Mouse (Mus musculus) hindbrain, postnatal 0 days (tissue): Measurements from ENCODE around the gene Prdm16. TPM values are rescaled to one million over a fixed set of nuclear protein-coding genes. Genes with fewer than 3 reads are reported as not detected.

ENCODE experiments used
- ATAC-seq: fragments of 200-750 bp; cut with Nextera tagmentation; 2 replicates; pipeline ENCODE4 v1.8.0; 2017; ENCODE audit warnings: mild to moderate bottlenecking, moderate TSS enrichment, moderate library complexity
- DNase-seq: peaks from one replicate; pipeline ENCODE4 v3.0.0-alpha.2; 2015; ENCODE audit warnings: low spot score
- H3K27ac ChIP-seq: fragments of 300-500 bp; sonication (generic); 2 replicates; pipeline ENCODE4 v1.5.1; 2014; ENCODE audit warnings: mild to moderate bottlenecking
- H3K27me3 ChIP-seq: fragments of 300-500 bp; sonication (generic); 2 replicates; pipeline ENCODE4 v1.6.1; 2014; ENCODE audit warnings: low read length, mixed read lengths; ENCODE audit not compliant: insufficient read depth
- H3K36me3 ChIP-seq: fragments of 300-500 bp; sonication (generic); 2 replicates; pipeline ENCODE4 v1.6.1; 2014; ENCODE audit warnings: low read length, mixed read lengths; ENCODE audit not compliant: insufficient read depth
- H3K4me1 ChIP-seq: fragments of 300-500 bp; sonication (generic); 2 replicates; pipeline ENCODE4 v1.6.1; 2014; ENCODE audit warnings: antibody characterized with exemption, low read length, mixed read lengths; ENCODE audit not compliant: insufficient read depth
- H3K4me2 ChIP-seq: fragments of 300-500 bp; sonication (generic); 2 replicates; pipeline ENCODE4 v1.6.1; 2014; ENCODE audit warnings: low read depth, mild to moderate bottlenecking, low read length, moderate library complexity, mixed read lengths
- H3K4me3 ChIP-seq: fragments of 300-500 bp; sonication (generic); 2 replicates; pipeline ENCODE4 v1.5.1; 2014; ENCODE audit warnings: low read length
- H3K9ac ChIP-seq: fragments of 300-500 bp; sonication (generic); replicated peaks from 2 replicates; pipeline ENCODE4 v1.6.1; 2014; ENCODE audit warnings: mild to moderate bottlenecking, low read length, moderate library complexity, mixed read lengths
- H3K9me3 ChIP-seq: fragments of 300-500 bp; sonication (generic); 2 replicates; pipeline ENCODE4 v1.6.1; 2016; ENCODE audit warnings: low read length, mixed read lengths
- CTCF ChIP-seq: IDR thresholded peaks from 2 replicates; pipeline ENCODE4 v1.5.1; 2016; ENCODE audit warnings: antibody characterized with exemption, control low read depth, low read depth
- WGBS: fragments of 180-500 bp; shearing (Covaris S2); extraction: QIAGEN DNeasy Blood & Tissue Kit; methylation state at CpG from one replicate; pipeline ENCODE4 v1.1.7; 2014; 5-methylcytosine and 5-hydroxymethylcytosine counted together
- polyA plus RNA-seq: library from polyadenylated mRNA; unstranded; fragments of >200 nt; fragmentation: Nextera tagmentation; extraction: Ambion mirVana; gene quantifications from 2 replicates; pipeline ENCODE4 v1.2.1, GENCODE M21; 2015
- total RNA-seq: library from RNA; depleted of rRNA; stranded (reverse); fragments of >200 nt; gene quantifications from 2 replicates; pipeline ENCODE4 v1.2.3, GENCODE M21; 2014

Prdm16 gene
- total and polyA plus RNA-seq, 2 experiments from 2014 or later, result 5.3 to 10.5 TPM

DNA sequence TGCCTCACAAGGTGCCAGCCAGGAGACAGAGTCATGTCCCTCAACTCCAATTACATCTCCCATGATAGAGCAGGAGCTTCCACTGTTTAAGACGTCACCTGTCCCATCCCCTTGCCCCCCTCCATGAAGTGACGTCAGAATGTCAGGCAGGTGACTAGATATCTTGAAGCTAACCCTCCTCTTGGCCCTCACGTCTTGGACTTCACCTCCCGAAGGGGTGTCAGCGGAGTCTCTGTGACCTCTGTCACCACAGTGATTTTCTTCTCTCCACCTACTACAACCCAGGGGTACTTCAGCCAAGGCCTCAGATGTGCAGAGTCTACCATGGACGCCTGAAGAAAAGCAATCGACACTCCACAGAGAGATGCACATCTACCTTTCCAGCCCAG is 32.2 kb downstream of the Prdm16 start:
- no peaks in the 10 kb centered on the region for H3K36me3 ChIP-seq
- H3K27me3 ChIP-seq, result peaks cover 4% of the 10 kb centered on the region; the same call in 1 of the 2 replicates
- no peak overlapping the region for H3K4me2 ChIP-seq
- no peak for TF ChIP-seq CTCF
- 64% methylated on average over 7 of the region's 7 CpGs for WGBS
- no peak overlapping the region for H3K27ac ChIP-seq
- no peak for DNase-seq
- H3K9ac ChIP-seq, result no peak overlapping the region
- H3K4me3 ChIP-seq, result no peak overlapping the region
- H3K4me1 ChIP-seq, result peaks cover 7% of the 10 kb centered on the region
- ATAC-seq, result no peak
- no peaks in the 10 kb centered on the region for H3K9me3 ChIP-seq

GRCm38 (mm10) chr4:154603663-154604441 is 32.8 kb downstream of the Prdm16 start:
- Histone ChIP-seq H3K4me2 (no peak overlapping the region), H3K4me1 (peaks cover 13% of the 10 kb centered on the region), H3K9me3 (no peaks in the 10 kb centered on the region), H3K36me3 (no peaks in the 10 kb centered on the region), H3K27me3 (peaks cover 4% of the 10 kb centered on the region; the same call in 1 of the 2 replicates), H3K27ac (no peak overlapping the region), H3K4me3 (no peak overlapping the region), H3K9ac (no peak overlapping the region; the same call in 1 of the 2 replicates)
- peak; percentile 41; the same call in 1 of the 2 replicates for ATAC-seq
- WGBS, result 26% methylated on average over 25 of the region's 25 CpGs
- no peak for TF ChIP-seq CTCF
- DNase-seq, result no peak

GRCm38 (mm10) chr4:154602409-154602808 is 34.3 kb downstream of the Prdm16 start:
- Histone ChIP-seq H3K4me3 (no peak overlapping the region), H3K36me3 (no peaks in the 10 kb centered on the region), H3K4me1 (peaks cover 19% of the 10 kb centered on the region), H3K27ac (no peak overlapping the region), H3K4me2 (no peak overlapping the region), H3K9me3 (no peaks in the 10 kb centered on the region), H3K27me3 (peaks cover 4% of the 10 kb centered on the region; the same call in 1 of the 2 replicates), H3K9ac (no peak overlapping the region)
- TF ChIP-seq CTCF, result no peak
- peak; percentile 61 for DNase-seq
- WGBS, result 48% methylated on average over 10 of the region's 10 CpGs
- ATAC-seq, result no peak

- Histone ChIP-seq H3K27ac (no peak overlapping the region), H3K27me3 (peaks cover 4% of the 10 kb centered on the region; the same call in 1 of the 2 replicates)
- WGBS, result 44% methylated on average over 3 of the region's 3 CpGs
These were observed 35.7 kb downstream of the Prdm16 start for GRCm38 (mm10) chr4:154601006-154601405.

GRCm38 (mm10) chr4:154599977-154600376 is 36.7 kb downstream of the Prdm16 start:
- H3K27ac ChIP-seq, result peak overlapping the region; percentile 62; the same call in 1 of the 2 replicates
- no peak overlapping the region for H3K4me3 ChIP-seq
- no peaks in the 10 kb centered on the region for H3K36me3 ChIP-seq
- H3K27me3 ChIP-seq, result peaks cover 4% of the 10 kb centered on the region; the same call in 1 of the 2 replicates
- ATAC-seq (peak; percentile 82), DNase-seq (peak; percentile 74)
- no peaks in the 10 kb centered on the region for H3K9me3 ChIP-seq
- no peak overlapping the region for H3K9ac ChIP-seq
- WGBS, result 20% methylated on average over 10 of the region's 10 CpGs
- H3K4me2 ChIP-seq, result no peak overlapping the region
- H3K4me1 ChIP-seq, result peaks cover 19% of the 10 kb centered on the region
- no peak for TF ChIP-seq CTCF

More at GRCm38 (mm10) chr4:154601006-154601405, 35.7 kb downstream of the Prdm16 start:
- Histone ChIP-seq H3K4me3 (no peak overlapping the region), H3K36me3 (no peaks in the 10 kb centered on the region), H3K9ac (no peak overlapping the region), H3K4me1 (peaks cover 19% of the 10 kb centered on the region), H3K9me3 (no peaks in the 10 kb centered on the region), H3K4me2 (no peak overlapping the region)
- ATAC-seq (no peak), DNase-seq (no peak)
- no peak for TF ChIP-seq CTCF

DNA sequence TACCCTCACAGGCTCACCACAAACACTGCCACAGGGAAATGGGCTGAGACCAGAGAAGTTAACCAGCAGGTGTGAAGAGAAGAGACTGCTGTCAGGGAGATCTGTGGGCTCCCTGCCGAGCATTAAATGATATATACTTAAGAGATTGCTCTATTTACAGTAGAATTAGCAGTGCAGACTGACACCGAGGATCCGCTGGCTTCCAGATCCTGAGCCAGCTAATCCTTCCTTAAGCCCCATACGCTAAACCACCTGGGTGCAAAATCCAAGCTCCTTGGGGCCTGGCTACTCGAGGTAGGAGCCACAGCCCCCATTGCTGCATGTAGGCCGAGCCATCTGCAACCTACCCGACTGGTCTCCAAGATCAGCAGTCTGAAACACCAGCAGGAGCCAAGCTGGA is 38.3 kb downstream of the Prdm16 start:
- peaks cover 13% of the 10 kb centered on the region for H3K4me1 ChIP-seq
- H3K36me3 ChIP-seq, result no peaks in the 10 kb centered on the region
- TF ChIP-seq CTCF, result no peak
- no peak overlapping the region for H3K9ac ChIP-seq
- H3K27ac ChIP-seq, result no peak overlapping the region
- ATAC-seq (no peak), DNase-seq (no peak)
- H3K4me3 ChIP-seq, result no peak overlapping the region
- no peaks in the 10 kb centered on the region for H3K9me3 ChIP-seq
- H3K4me2 ChIP-seq, result no peak overlapping the region
- WGBS, result 57% methylated on average over 7 of the region's 7 CpGs
- H3K27me3 ChIP-seq, result peaks cover 11% of the 10 kb centered on the region

DNA sequence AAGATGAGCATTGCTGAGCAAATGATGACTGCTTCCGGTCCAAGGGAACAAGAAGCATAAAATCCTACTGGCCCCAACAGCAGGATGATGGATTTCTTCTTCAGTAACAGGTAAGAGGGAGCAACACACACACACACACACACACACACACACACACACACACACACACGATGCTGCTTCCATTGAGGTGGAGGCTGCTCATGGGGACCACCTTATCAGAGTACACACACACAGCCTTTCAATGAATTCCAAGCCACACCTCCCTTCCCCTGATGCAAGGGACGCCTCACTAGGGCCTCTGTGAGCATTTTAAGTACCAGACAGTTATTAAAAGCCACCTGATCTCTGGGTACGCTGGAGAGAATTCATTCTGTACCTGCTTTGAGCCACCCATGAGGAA is 39.9 kb downstream of the Prdm16 start:
- Histone ChIP-seq H3K4me3 (no peak overlapping the region), H3K9ac (no peak overlapping the region), H3K9me3 (no peaks in the 10 kb centered on the region), H3K4me2 (no peak overlapping the region), H3K27ac (no peak overlapping the region), H3K36me3 (no peaks in the 10 kb centered on the region), H3K4me1 (peaks cover 13% of the 10 kb centered on the region), H3K27me3 (peaks cover 11% of the 10 kb centered on the region)
- no peak for ATAC-seq
- WGBS, result 66% methylated on average over 4 of the region's 4 CpGs
- TF ChIP-seq CTCF, result no peak
- no peak for DNase-seq
